Mouse (Mus musculus): Measurements from ENCODE around the gene Acot3.

- no peak for TF ChIP-seq POLR2A (IDR thresholded peaks at IDR 0.05; ENCODE audit: low read depth, low read length)
- no peak for TF ChIP-seq CTCF (IDR thresholded peaks at IDR 0.05; ENCODE audit: extremely low read depth, insufficient read length, insufficient replicate concordance, low read depth, low read length)
Observed at GRCm38 (mm10) chr12:84053679-84054391, 1.9 kb downstream of the Acot3 start.
